Mouse (Mus musculus) natural killer cell, adult 2 months (primary cell): ENCODE results near the gene Isca1.
"Not testable (repeated sequence)": the region's sequence is repeated elsewhere in the genome, so short reads cannot be mapped to it uniquely, and the experiment has no call there.

Experiments
- DNase-seq, 2 experiments: peaks; one replicate each; pipeline ENCODE4 v3.0.0; 2022; ENCODE audit warnings: low spot score in 2 of 2

Gene Isca1

DNA sequence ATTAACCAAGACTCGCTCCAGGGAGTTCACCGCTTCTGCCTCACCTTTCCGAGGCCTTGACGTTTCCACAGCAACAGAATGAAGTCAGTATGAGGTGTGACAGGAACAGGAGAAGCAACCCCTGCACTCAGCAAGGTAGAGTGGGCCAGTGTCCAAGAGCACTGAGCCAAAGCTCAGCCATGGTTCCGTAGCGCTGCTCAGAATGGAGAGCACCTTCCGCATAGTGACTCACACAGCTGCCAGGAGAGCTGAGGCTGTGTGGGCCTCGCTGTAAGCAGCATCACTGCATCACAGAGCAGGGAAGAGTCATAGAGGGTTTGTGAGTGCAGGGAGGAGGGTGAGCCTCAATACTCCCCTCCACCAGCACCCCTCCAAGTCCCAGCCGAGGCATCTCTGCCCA is 22.9 kb downstream of the Isca1 start, which contains the start of gene 1700014D04Rik:
Gene 1700014D04Rik (minus strand): TSS at position 42 of the 400 bp plus-strand sequence.
- DNase-seq: no peak

- DNase-seq: no peak
Observed at GRCm38 (mm10) chr13:59746164-59746563, 23.4 kb downstream of the Isca1 start.

- DNase-seq: no peak
Observed at GRCm38 (mm10) chr13:59745462-59745861, 24.1 kb downstream of the Isca1 start.

DNA sequence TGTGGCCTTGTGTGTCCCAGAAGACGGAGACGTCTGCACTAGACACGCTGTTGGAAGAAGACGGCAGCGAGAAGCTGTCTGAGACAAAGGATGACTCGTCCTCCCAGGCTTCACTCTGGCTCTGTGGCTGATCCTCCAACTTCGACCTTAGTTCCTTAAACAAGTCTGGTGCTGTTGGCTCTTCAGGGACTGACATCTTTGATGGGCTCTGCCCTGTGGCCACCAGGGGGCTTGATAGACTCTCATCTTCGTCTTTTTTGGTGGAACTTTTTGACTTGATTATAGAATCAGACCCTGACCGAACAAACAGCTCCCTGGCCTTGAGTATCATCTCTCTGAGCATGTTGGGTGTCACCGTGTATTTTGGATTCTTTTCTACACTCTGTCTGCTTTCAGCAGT is 27.9 kb downstream of the Isca1 start:
- peak in 1 of 2 experiments; percentile 12 for DNase-seq

DNA sequence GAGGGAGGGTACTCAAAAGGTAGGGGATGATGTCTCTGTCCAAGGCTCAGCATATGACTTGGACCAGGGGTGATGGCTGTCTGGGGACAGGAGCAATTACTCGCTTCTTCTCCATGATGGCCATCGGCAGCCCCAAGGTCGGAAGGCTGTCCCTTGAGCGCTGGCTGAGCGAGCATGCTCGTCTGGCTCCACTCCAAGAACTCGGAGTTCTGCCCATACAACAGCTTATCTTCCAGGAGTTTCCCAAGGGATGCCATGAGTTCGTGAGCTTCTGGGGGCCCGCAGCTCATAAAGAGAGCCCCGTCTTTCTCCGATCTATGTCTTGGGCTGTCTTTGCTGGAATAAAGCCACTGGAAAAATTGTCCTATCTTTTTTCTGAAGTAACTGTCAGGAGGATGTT is 28.5 kb downstream of the Isca1 start:
- DNase-seq: no peak

DNA sequence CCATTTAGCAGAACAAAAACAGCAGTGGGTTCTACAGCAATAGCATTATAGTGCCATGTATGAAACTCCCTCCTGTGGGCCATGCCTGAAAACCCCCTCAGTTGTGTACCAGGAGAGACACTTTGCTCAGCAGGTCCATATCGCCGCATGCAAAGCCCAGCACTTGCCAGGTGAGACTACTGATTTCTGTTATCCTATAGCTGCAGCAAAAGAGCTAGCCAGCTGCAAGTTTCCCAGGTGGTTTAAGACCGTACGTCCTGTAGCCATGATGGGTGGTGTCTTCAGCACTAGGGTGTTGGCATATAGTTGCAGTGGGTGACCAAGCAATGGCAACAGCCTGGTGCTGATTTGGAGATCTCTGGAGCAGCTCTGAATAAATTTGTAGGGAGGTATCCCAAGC is 30.2 kb downstream of the Isca1 start:
- DNase-seq: no peak

GRCm38 (mm10) chr13:59738455-59738854 is 31.2 kb downstream of the Isca1 start:
- no peak for DNase-seq

- no peak for DNase-seq
Observed at GRCm38 (mm10) chr13:59735190-59735589, 34.4 kb downstream of the Isca1 start.

GRCm38 (mm10) chr13:59734347-59734746 is 35.3 kb downstream of the Isca1 start:
- not testable (repeated sequence) for DNase-seq

DNA sequence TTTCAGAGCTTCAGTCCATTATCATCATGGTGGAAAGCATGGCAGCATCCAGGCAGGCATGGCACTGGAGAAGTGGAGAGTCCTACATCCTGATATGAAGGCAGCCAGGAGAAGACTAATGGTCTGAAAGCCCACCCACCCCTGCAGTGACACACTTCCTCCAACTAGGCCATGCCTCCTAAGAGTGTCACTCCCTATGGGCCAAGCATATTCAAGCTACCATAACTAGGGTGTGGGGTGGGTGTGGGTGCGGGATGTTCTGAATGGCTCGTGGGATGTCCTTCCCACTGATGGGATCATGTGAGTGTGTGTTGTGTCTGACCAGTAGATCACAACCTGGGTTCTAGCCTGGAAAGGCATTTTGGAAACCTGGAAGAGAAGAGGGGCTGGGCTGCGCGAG is 35.7 kb downstream of the Isca1 start:
- DNase-seq: no peak

GRCm38 (mm10) chr13:59731652-59732051 is 38.0 kb downstream of the Isca1 start, which contains the start of gene Spata31d1d:
TSS of gene Spata31d1d (minus strand) at chr13:59731752.
- no peak for DNase-seq

DNA sequence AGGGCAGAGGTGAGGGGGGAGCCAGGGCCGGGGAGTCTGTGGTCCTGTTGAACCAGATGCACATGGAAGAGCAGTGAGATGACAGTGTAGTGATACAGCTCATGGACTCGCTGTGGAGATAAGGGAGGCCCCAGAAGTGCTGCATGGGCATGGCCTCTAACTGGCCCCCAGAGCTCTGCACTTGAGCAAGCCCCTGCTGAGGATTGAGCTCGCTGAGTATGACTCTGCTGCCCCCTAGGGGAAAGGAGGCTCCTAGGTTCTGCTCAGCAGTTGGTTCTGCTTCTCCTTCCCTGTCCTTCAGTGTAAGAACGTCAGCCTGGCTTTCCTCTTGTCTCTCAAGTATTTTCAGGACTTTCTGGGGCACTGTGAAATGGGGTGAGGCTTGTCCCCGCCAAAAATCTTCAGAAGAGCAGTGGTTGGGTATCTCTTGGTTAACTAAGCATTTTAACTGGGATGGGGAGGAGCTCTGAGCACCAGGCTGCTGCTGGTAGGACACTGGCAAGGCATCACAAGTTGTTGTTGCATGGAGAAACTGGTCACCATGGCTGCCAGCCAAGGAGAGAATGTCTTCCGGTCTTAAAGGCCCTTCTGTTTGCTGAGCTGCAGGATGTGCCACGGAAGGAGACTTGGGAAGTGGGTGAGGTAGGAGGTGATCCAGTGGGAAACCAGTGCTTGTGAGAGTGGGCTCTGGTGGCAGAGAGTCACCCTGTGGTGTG is 41.1 kb downstream of the Isca1 start:
- peak; percentile 64 to 81 for DNase-seq

GRCm38 (mm10) chr13:59726139-59726867 is 43.3 kb downstream of the Isca1 start:
- no peak for DNase-seq

DNA sequence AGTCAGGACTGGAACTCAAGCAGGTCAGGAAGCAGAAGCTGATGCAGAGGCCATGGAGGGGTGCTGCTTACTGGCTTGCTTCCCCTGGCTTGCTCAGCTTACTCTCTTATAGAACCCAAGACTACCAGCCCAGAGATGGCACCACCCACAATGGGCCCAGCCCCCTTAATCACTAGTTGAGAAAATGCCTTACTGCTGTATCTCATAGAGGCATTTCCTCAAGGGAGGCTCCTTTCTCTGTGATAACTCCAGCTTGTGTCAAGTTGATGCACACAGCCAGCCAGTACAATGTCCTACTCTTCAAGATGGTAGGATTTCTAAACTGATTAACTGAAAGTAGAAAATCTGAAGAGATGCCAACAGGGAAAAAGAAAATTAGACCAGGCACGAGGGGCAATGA is 47.5 kb downstream of the Isca1 start:
- DNase-seq: not testable (repeated sequence)

DNA sequence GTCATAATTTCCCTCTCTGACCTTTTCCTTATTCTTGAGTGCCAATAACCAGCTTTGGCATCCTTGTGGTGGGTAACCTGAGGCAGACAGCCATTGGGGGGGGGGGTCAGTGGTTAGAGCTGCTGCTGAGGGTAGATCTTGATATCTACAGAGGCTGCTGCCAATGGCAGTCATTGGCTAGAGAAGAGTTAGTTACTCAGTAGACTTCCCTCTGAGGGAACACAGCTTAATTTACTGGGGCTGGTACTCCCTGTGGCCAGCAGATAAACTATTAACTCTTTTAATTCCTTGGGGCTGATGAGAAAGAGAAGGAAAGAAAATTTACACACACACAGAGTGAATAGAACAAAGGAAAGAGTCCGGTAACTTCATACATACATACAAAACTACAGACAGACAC is 50.1 kb downstream of the Isca1 start:
- no peak for DNase-seq

- not testable (repeated sequence) for DNase-seq
Observed at GRCm38 (mm10) chr13:59718857-59719440, 50.7 kb downstream of the Isca1 start.

DNA sequence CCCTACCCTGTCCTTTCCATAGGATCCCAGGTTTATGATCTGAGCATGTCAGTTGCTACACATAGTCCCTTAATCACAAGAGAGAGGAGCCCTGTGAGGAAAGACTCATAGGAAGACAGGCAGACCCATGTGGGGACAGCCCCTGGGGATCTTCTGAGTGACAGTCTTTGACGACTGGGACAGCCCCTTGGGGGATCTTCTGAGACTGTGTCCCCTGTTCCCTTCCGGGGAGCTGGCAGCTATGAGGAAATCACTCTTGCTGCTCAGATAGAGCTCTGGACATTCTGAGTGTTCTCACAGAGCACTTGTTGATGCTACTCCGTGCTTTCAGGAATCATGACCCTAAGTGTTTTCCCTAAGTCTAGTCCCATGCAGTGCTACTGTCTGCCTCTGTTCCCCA is 55.9 kb downstream of the Isca1 start:
- DNase-seq: no peak

DNA sequence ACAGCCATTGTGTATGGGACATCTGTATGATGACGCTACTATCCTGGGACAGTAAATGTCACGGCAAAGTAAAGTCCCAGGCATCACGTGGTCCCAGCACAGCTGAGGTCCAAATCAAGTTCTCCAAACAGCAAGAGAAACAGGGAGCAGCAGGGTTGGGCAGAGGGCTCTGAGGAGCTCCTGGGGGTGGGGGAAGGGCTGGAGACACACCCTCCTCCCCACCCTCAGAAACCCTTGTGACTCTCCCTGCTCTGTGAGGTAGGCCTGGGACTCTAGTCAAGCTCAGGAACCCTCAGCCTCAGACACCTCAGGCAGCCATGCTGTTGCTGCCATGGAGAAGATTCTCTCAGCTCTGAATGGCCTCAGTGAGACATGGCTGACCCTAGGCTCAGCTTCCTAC is 57.6 kb downstream of the Isca1 start, which contains the start of gene Spata31d1b:
Gene Spata31d1b (plus strand): TSS at position 301 of the 400 bp plus-strand sequence.
- not testable (repeated sequence) for DNase-seq

GRCm38 (mm10) chr13:59710230-59710629 is 59.4 kb downstream of the Isca1 start, which contains the start of gene Spata31d1a:
TSS of gene Spata31d1a (minus strand) at chr13:59710330.
- DNase-seq: no peak
